Mouse (Mus musculus): Measurements from ENCODE around the gene Actg2.

Gene Actg2

DNA sequence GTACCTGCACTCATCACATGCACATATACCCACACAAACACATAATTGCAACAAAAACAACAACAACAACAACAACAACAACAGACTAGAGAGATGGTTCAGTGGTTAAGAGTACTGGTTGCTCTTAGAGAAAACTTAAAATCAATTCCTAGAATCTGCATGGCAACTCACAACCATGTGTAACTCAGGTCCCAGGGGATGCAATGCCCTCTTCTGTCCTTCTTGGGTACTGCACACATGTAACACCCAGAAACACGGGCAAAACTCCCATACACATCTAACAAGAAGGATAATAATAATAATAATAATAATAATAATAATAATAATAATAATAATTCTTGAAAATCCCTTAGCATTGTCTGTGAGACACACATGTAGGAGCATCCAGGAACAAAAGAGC is 23.6 kb downstream of the Actg2 start:
- DNase-seq (ENCODE audit: low read depth, low spot score): peak; percentile 20

- no peak for DNase-seq (ENCODE audit: low read depth, low spot score)
These were observed 25.9 kb downstream of the Actg2 start for GRCm38 (mm10) chr6:83510210-83510609.

DNA sequence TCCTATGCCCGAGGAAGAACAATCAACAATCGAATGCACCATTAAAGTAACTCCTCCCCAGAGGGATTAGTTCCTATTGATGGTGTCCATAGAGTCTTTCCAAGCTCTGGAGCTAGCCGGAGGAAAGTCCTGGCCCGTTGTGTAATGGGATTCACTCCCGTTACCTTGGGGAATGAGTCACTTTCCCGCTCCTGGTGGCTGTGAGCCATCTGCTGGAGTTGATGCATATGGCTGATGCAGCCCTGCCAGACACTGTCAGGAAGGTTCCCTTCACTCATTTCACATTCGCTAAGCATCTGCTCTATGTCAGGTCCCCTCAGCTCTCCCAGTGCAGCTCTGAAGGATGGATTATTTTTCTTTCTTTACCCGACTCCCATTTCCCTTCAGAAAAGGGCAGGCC is 26.6 kb downstream of the Actg2 start:
- no peak for DNase-seq (ENCODE audit: low read depth, low spot score)

- DNase-seq (ENCODE audit: low read depth, low spot score): no peak
These were observed 28.9 kb downstream of the Actg2 start for GRCm38 (mm10) chr6:83507168-83507546.

- peak; percentile 97 for DNase-seq (ENCODE audit: low read depth, low spot score)
These were observed 29.6 kb downstream of the Actg2 start, which contains the start of gene Dguok for GRCm38 (mm10) chr6:83506258-83507167. Gene Dguok, minus strand, starts transcription at chr6:83506969.

DNA sequence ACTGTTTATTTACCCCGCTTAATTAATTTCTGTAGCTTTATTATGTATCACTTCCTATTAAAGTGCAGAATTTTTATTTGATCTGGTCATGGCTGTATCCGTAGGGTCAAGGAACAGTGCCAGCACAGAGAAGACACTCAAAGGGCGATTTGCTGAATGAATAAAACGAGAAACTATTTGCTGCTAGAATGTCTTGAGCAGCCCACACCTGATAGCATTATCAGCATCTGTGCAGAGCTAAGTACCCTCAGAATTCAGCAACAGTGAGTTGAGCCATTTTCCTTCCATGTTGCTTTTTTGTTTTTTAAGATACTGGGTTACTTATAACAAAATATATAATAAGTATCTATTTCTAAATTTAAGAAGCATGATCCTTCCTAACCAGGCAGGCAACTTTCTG is 30.5 kb downstream of the Actg2 start:
- no peak for DNase-seq (ENCODE audit: low read depth, low spot score)

- no peak for DNase-seq (ENCODE audit: low read depth, low spot score)
These were observed 32.7 kb downstream of the Actg2 start for GRCm38 (mm10) chr6:83503361-83503760.

GRCm38 (mm10) chr6:83502656-83503055 is 33.4 kb downstream of the Actg2 start:
- DNase-seq (ENCODE audit: low read depth, low spot score): no peak

DNA sequence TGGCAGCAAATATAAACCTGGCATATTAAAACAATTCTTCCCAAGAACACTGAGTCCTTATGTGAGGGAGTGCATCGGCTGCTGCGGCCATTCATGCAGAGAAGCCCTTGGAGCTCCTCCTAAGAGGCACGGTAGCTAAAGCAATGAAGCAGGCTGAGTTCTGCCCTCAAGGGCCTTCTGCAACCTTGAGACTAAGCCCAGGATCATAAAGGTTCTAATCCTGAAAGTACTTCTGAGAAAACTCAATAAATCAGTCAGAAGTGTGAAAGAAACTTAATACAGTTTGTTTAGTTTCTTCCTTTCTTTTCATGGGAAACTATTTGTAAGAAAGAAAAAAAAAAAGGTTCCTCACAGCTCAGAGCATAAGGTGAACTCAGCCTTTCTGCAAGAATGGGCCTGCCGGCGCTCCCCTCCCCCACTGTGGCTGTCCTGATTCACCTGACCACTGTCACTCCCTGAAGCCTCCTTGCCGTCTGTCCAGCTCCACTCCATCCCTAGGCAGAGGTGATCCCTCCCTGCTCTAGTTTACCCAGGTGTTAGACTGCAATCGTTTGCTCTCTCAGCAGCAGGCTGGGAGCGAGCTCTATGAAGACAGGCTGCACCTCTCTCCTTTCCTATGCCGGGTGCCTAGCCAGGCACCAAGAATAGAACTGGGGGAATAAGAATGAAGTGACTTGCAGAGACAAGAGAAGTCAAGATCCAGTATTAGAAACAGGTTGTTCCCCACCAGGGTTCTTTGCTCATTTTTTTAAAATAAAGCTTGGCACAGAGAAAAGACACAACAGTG is 34.3 kb downstream of the Actg2 start:
- no peak for DNase-seq (ENCODE audit: low read depth, low spot score)

GRCm38 (mm10) chr6:83500462-83500861 is 35.6 kb downstream of the Actg2 start:
- DNase-seq (ENCODE audit: low read depth, low spot score): no peak

DNA sequence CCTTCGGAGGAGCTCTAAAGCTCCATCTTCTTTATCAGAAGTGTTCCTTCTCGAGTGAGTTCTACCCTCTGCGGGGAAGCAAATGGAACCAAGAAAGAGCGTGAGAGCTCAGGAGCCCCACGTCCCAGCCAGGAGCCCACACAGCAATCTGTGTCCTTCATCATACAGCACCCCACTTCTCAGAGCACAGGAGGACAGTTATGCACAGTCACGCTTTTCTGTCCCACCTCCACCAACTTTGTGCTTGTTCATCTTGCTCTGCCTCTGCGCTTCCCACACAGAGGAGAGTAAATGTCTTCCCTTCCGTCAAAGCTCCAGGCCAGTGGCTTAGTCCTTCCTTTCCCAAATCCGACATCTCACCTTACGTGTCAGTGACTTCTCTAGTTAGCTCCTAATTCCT is 37.0 kb downstream of the Actg2 start:
- no peak for DNase-seq (ENCODE audit: low read depth, low spot score)

DNA sequence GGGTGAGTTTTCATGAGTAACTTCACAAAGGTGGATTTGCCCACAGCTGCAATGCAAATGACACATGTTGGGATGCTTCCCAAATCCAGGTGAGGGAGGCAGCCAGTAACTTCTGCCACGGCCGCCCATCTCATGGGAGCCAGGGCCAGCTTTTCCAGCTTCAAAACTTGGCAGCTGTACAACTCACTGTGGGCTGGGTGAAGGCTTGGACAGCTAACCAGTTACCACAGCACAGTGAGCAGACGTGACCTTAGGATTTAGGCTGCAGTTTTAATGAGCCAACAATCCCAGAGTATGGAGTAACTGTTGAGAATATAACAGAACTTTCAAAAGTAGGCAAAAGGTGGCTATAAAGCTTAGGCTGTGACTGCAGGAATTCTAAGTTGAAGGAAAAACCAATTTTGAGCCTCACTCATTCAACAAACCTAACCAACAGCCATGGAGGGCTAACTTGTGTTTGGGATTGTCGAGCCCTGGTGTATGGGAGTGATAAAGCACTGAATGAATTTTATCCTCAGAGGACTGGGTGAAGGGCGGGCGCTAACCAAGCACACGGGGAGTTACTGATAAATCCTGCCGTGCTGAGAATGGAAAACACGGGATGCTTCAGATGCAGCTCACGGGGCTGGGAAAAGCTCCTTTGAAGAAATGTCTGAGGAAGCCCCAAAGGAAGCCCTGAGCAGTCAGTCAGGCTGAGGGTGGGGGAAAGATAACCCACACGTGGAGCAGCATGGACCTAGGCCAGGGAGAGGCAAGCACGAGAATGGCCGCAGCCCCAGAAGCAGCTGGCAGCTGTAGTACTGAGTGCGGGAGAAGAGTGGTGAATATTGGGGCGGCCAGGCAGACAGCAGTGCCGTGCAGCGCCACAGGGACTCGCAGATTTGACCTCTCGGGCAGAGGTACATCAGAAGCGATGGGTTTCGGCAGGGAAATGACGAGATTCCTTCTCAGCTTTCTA is 39.0 kb downstream of the Actg2 start:
- no peak for DNase-seq (ENCODE audit: low read depth, low spot score)

DNA sequence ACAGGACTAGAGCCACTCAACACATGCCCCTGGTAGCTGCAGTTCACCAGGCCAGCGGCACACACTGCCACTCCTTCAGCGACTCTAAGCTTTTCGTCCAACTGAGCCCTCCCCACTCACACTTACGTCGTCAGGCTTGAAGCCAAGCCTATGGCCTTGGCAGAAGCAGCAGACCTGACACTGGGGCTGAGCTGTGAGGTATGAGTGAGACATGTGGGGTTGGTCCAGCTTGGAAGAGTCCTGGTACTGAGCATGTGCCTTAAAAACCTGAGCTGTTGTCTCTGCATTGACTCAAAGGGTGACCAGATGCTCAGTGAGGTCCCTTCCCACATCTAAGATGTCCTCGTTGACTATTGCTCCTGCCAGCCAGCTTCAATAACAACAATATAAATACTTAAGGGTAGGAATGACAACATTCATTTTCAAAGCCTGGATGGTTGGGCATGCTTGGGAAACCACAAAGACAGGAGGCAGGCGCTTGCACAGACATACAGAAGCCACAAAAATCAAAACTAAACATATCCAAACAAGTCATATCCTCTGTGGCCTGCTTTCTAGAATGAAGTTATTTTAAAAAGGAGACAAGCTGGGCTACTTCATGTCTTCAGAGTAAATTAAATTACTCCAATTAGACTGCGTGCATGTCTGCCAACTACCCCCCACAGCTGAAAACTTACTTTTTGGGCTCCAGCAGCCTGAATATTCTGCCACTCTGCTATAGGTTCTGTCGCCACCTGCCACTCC is 39.9 kb downstream of the Actg2 start:
- DNase-seq (ENCODE audit: low read depth, low spot score): no peak

- DNase-seq (ENCODE audit: low read depth, low spot score): no peak
These were observed 45.4 kb downstream of the Actg2 start for GRCm38 (mm10) chr6:83490622-83491021.

DNA sequence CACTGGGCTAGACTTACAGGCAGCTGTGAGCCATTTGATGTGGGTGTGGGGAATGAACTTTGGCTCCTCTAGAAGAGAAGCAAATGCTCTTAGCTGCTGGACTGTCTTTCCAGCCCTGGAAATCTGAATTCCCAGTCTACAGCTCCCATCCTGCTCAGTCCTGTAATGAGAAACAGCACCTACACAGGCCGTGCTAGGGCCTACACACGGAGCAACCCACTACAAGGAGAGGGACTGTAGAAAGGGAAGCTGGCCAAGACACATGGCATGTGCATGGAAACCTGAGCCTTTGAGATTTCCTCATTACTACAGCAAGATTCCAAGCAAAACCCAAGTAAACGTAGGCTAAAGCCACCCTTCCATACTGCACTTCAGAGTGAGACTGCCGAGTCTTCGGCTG is 47.9 kb downstream of the Actg2 start:
- no peak for DNase-seq (ENCODE audit: low read depth, low spot score)

- DNase-seq (ENCODE audit: low read depth, low spot score): no peak
These were observed 48.8 kb downstream of the Actg2 start for GRCm38 (mm10) chr6:83487298-83487697.

DNA sequence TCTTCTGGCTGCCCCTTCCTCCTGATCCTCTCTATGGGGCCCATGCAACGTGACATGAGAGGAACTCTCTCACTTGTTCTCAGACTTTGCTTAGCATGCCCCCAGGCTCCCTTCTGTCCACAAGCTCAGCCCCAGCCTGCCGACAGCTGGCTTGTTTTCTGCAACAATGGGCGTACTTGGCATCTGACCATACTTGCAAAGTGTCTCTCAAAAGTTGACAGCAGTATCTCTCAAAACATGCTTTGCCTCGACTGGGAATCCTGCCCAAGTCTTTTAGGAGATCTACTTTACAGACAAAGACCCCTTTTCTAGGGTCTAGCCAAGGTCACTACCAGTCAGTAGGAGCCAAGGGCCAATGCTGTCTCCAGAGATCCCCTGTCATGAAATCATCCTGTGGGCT is 50.2 kb downstream of the Actg2 start:
- DNase-seq (ENCODE audit: low read depth, low spot score): no peak

GRCm38 (mm10) chr6:83483776-83484175 is 52.3 kb downstream of the Actg2 start:
- DNase-seq (ENCODE audit: low read depth, low spot score): no peak

DNA sequence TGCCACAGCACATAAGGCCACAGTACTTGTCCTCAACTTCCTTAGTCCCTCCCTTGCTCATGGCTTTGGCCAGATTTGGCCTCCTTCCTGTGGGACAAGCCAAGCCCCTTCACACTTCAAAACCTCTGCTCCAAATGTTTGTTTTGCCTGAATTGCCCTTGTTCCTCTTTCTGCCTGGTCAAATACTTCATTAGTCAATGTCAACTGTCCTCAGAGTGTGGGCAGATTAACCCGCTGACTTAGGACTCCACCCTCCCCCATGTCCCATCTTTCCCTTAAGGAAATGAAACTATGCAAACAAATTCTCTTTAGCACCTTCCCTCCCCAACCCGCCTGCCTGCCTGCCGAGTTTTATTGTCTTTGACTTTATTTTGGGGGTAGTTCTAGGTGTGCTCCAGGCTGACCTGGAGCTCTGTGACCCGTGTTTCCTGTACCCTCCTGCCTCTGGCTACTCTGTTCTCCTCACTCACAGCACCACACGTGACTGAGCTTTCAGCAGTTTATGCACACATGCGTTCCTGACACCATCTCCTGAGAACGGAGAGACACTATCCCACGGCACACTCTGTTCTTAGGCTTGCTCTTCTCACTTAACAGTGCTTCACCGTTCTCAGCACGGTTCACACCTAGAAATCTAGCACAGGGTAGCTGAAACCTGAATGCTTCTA is 53.5 kb downstream of the Actg2 start:
- DNase-seq (ENCODE audit: low read depth, low spot score): no peak

- DNase-seq (ENCODE audit: low read depth, low spot score): no peak
These were observed 55.9 kb downstream of the Actg2 start for GRCm38 (mm10) chr6:83480019-83480655.
